Mouse (Mus musculus) hindbrain, embryonic 16.5 days (tissue): ENCODE data around the gene Exoc6b. TPM values are rescaled to one million over a fixed set of nuclear protein-coding genes. Genes with fewer than 3 reads are reported as not detected.
A peak's percentile ranks its signal among the peaks of the same experiment; 100 is the strongest.

Experiments
- ATAC-seq: fragments of 200-750 bp; cut with Nextera tagmentation; 2 replicates; pipeline ENCODE4 v1.8.0; 2017; ENCODE audit warnings: moderate TSS enrichment, moderate library complexity
- H3K27ac ChIP-seq: fragments of 300-500 bp; sonication (generic); 2 replicates; pipeline ENCODE4 v1.5.1; 2014; ENCODE audit warnings: low read depth, mild to moderate bottlenecking, control low read depth, low read length, moderate library complexity
- H3K27me3 ChIP-seq: fragments of 300-500 bp; sonication (generic); replicated peaks from 2 replicates; pipeline ENCODE4 v1.6.1; 2014; ENCODE audit warnings: low read length; ENCODE audit not compliant: control insufficient read depth, insufficient read depth
- H3K36me3 ChIP-seq: fragments of 300-500 bp; sonication (generic); 2 replicates; pipeline ENCODE4 v1.6.1; 2014; ENCODE audit warnings: mild to moderate bottlenecking, low read length, moderate library complexity, mixed read lengths; ENCODE audit not compliant: control insufficient read depth, insufficient read depth
- H3K4me1 ChIP-seq: fragments of 300-500 bp; sonication (generic); 2 replicates; pipeline ENCODE4 v1.6.1; 2014; ENCODE audit warnings: low read depth, low read length; ENCODE audit not compliant: control insufficient read depth, insufficient read depth
- H3K4me2 ChIP-seq: fragments of 300-500 bp; sonication (generic); 2 replicates; pipeline ENCODE4 v1.6.1; 2014; ENCODE audit warnings: mild to moderate bottlenecking, low read length, control low read depth, moderate library complexity
- H3K4me3 ChIP-seq: fragments of 300-500 bp; sonication (generic); 2 replicates; pipeline ENCODE4 v1.5.1; 2014; ENCODE audit warnings: mild to moderate bottlenecking, low read length, control low read depth, moderate library complexity
- H3K9ac ChIP-seq: fragments of 300-500 bp; sonication (generic); 2 replicates; pipeline ENCODE4 v1.6.1; 2014; ENCODE audit warnings: low read depth, mild to moderate bottlenecking, control low read depth, low read length, moderate library complexity
- H3K9me3 ChIP-seq: fragments of 300-500 bp; sonication (generic); 2 replicates; pipeline ENCODE4 v1.6.1; 2014; ENCODE audit warnings: mild to moderate bottlenecking, low read length, moderate library complexity; ENCODE audit not compliant: control insufficient read depth
- WGBS: fragments of 180-500 bp; shearing (Covaris S2); extraction: QIAGEN DNeasy Blood & Tissue Kit; methylation state at CpG from one replicate; pipeline ENCODE4 v1.1.7; 2014; 5-methylcytosine and 5-hydroxymethylcytosine counted together
- polyA plus RNA-seq: library from polyadenylated mRNA; unstranded; fragments of >200 nt; fragmentation: Nextera tagmentation; extraction: Ambion mirVana; gene quantifications from 2 replicates; pipeline ENCODE4 v1.2.1, GENCODE M21; 2015

Gene Exoc6b
- polyA plus RNA-seq, 1 experiment from 2014 or later: 46.5 TPM

DNA sequence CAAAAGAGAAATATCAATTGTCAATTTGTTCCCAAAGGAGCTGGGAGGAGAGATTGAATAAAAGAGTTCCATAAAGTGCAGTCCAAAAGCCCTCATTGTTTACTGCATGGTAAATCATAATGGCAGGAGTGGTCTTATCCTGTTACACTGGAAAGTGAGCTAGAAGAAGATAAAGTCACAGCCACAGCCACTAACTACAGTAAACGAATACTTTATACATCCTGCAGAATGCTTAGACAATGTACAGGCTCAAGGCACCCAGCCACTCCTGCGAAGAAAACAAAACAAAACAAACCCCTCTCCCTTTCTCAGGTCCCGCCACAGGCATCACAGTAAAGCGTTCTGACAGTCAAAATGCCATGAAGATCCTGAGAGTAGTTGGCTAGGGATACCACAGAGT lies 375.5 kb downstream of the Exoc6b start:
- Histone ChIP-seq H3K4me2 (no peak overlapping the region), H3K4me3 (no peak overlapping the region), H3K27me3 (no peaks in the 10 kb centered on the region), H3K9me3 (no peaks in the 10 kb centered on the region), H3K27ac (no peak overlapping the region), H3K4me1 (peaks cover 4% of the 10 kb centered on the region; the same call in 1 of the 2 replicates), H3K36me3 (no peaks in the 10 kb centered on the region), H3K9ac (no peak overlapping the region)
- WGBS: 57% methylated on average over 4 of the region's 4 CpGs
- no peak for ATAC-seq

DNA sequence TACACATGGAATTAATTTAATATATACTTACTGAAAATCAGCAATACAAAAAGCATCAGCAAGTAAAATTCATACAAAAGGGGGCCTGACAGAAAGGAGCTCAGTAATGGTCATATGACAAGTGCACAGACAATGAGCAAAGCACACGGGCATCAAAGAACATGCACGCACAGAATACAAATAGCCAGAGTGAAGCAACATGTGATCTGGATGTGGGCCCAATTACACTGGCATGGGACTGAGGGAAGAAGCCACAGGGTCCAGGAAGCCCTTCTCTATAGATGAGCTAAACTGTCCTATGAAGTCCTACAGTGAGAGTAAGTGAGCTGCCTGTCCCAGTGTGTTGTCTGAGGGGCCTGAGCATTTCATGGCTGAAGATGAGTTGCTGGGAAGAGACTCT lies 376.1 kb downstream of the Exoc6b start:
- Histone ChIP-seq H3K4me3 (no peak overlapping the region), H3K27me3 (no peaks in the 10 kb centered on the region), H3K27ac (peak overlapping the region; percentile 55; the same call in 1 of the 2 replicates), H3K4me1 (peaks cover 4% of the 10 kb centered on the region; the same call in 1 of the 2 replicates), H3K9me3 (no peaks in the 10 kb centered on the region), H3K9ac (no peak overlapping the region), H3K36me3 (no peaks in the 10 kb centered on the region), H3K4me2 (no peak overlapping the region)
- peak; percentile 52 for ATAC-seq
- 38% methylated on average over 2 of the region's 2 CpGs for WGBS

DNA sequence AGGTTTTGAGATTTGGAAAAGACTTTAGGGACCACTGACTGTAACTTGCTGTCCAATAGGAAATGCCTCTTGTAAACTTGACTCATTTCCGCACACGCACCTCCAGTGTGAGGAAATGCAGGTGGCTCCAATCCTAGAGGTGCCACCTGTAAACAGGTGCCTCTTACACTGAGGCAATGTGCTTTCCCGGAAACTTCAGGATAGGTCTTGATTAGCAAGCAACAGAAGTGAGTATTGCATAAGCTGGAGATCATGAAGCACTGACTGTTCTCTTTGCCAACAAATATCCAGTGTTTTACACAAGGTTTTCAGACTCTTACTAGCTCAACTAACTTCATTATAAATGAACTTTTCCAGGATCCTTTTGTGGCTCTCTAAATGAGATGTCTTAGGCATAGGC lies 377.4 kb downstream of the Exoc6b start:
- no peaks in the 10 kb centered on the region for H3K27me3 ChIP-seq

DNA sequence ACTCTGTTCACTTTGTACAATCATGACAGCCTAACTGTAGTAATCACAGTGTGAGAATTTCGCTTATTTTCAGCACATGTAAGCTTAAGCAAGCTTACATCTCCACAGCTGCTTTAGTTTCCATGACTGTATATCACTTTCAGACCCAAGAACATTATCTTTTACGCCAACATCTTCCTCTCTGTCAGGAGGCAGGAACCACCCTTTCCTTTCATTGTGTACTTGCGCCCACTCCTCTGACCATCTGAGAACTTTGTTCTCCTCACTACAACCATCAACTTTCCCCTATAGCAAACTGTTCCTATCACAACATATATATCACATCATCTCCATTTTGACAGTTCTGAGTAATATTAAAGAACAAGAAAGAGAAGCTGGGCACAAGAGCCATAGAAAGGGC lies 391.5 kb downstream of the Exoc6b start:
- WGBS: 80% methylated on average over 3 of the region's 3 CpGs
- H3K4me3 ChIP-seq: no peak overlapping the region

More for the DNA sequence above, 377.4 kb downstream of the Exoc6b start:
- no peak overlapping the region for H3K4me3 ChIP-seq
- H3K9ac ChIP-seq: no peak overlapping the region
- WGBS: 92% methylated on average over 3 of the region's 3 CpGs
- no peaks in the 10 kb centered on the region for H3K36me3 ChIP-seq
- H3K4me2 ChIP-seq: no peak overlapping the region
- no peak overlapping the region for H3K27ac ChIP-seq
- no peaks in the 10 kb centered on the region for H3K4me1 ChIP-seq
- no peaks in the 10 kb centered on the region for H3K9me3 ChIP-seq
- ATAC-seq: no peak

DNA sequence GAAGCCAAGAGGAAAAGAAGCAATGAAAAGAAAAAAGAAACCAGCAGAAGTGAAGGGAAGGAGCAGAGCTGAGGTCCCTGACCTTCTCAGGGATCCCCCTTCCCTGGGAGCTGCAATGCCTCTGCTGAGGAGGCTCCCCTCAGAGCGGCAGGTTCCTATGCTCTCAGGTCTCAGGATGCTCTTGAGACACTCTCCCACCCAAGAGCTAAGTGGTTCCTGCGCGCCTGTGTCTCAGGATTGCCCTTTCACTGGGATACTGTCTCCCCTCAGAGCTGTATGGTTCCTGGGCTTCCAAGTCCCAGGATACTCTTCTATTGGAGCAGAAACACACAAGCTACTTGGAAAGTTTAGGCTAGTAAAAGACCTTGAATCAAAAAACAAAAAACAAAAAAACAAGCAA lies 394.4 kb downstream of the Exoc6b start:
- Histone ChIP-seq H3K4me3 (no peak overlapping the region), H3K36me3 (peaks cover 6% of the 10 kb centered on the region; the same call in 1 of the 2 replicates), H3K27me3 (no peaks in the 10 kb centered on the region), H3K4me1 (no peaks in the 10 kb centered on the region), H3K27ac (no peak overlapping the region), H3K4me2 (no peak overlapping the region), H3K9ac (no peak overlapping the region), H3K9me3 (peaks cover 2% of the 10 kb centered on the region)
- ATAC-seq: no peak
- WGBS: 92% methylated on average over 3 of the region's 3 CpGs

More for the DNA sequence above, 391.5 kb downstream of the Exoc6b start:
- Histone ChIP-seq H3K27me3 (no peaks in the 10 kb centered on the region), H3K36me3 (peaks cover 2% of the 10 kb centered on the region; the same call in 1 of the 2 replicates), H3K4me1 (no peaks in the 10 kb centered on the region), H3K4me2 (no peak overlapping the region), H3K9me3 (peaks cover 2% of the 10 kb centered on the region), H3K9ac (no peak overlapping the region), H3K27ac (no peak overlapping the region)
- no peak for ATAC-seq

DNA sequence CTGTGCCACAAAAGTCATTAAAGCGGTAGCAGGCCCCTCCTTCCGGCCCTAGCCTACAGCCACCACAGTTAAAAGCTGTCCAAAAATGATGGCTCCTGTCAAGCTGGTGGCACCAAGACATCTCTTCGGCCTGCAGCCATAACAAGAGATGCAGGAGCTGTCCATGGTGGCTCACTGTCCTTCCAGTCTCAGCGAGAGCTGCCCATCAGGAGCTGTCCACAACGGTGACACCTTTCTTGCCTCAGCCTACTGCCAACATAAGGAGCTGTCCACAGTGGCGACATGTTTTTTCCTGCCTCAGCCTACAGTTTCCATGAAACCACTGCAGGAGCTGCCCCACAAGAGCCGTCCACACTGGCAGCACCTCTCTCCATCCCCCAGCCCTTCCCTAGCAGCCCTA lies 395.2 kb downstream of the Exoc6b start:
- no peaks in the 10 kb centered on the region for H3K4me1 ChIP-seq
- peaks cover 2% of the 10 kb centered on the region for H3K9me3 ChIP-seq
- no peak for ATAC-seq
- no peak overlapping the region for H3K4me3 ChIP-seq
- H3K36me3 ChIP-seq: peaks cover 6% of the 10 kb centered on the region; the same call in 1 of the 2 replicates
- H3K4me2 ChIP-seq: no peak overlapping the region
- H3K27me3 ChIP-seq: no peaks in the 10 kb centered on the region
- WGBS: 95% methylated on average over 7 of the region's 7 CpGs
- H3K9ac ChIP-seq: no peak overlapping the region
- no peak overlapping the region for H3K27ac ChIP-seq

DNA sequence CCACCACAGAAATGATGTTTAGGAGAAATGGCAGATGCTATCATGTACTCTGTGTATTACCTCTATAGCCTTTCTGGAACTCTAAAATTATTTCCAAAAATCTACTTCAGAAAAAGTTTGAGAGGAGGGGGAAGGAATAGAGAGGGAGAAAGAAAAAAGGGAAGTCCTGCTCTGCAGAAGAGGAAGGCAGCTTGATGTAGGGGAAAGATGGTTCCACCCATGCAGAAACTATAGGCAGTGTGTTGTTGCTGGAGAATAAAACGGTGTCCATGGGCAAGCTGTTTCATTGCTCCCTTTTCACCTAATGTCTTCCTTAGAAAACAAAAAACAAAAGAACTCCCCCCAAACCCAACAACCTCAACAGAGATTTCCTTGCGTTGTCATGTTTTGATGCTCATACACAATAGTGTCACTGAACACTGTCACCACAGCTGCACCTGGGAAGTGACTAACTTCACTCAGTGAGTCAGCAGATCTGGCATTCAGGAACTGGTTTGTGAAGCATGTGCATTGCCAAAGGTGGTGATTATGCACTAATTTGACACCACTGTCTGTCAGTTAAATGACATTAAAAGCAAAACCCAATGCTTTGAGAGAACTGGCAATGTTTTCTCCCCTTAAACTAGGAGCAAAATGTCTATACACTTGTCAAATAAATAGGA lies 407.7 kb downstream of the Exoc6b start:
- Histone ChIP-seq H3K36me3 (no peaks in the 10 kb centered on the region), H3K9ac (no peak overlapping the region), H3K27me3 (no peaks in the 10 kb centered on the region), H3K27ac (no peak overlapping the region), H3K4me3 (no peak overlapping the region), H3K4me1 (no peaks in the 10 kb centered on the region), H3K4me2 (no peak overlapping the region), H3K9me3 (no peaks in the 10 kb centered on the region)
- WGBS: 75% methylated on average over 2 of the region's 2 CpGs
- no peak for ATAC-seq

DNA sequence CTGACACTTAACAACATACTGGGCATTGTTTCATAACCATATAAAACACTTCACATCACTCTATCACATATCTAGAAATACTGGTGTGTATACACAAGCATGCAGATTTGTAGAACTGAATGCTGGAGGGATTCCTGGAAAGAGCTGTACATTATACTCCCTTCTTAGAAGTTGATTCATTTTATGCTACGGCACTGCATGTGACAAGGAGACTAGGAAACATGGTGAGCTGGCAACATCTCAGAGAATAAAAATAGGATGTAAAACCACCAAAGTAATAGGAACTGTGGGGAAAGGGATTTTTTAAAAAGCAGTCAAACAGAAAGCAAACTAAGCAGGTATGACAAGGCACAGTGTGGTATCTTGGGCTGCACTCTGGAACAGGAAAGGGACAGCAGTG lies 408.3 kb downstream of the Exoc6b start:
- H3K4me3 ChIP-seq: no peak overlapping the region
- no peaks in the 10 kb centered on the region for H3K36me3 ChIP-seq
- no peak overlapping the region for H3K4me2 ChIP-seq
- ATAC-seq: no peak
- no peak overlapping the region for H3K9ac ChIP-seq
- no peak overlapping the region for H3K27ac ChIP-seq
- H3K4me1 ChIP-seq: no peaks in the 10 kb centered on the region
- 79% methylated on average over 1 of the region's 1 CpGs for WGBS
- H3K27me3 ChIP-seq: no peaks in the 10 kb centered on the region
- H3K9me3 ChIP-seq: no peaks in the 10 kb centered on the region

DNA sequence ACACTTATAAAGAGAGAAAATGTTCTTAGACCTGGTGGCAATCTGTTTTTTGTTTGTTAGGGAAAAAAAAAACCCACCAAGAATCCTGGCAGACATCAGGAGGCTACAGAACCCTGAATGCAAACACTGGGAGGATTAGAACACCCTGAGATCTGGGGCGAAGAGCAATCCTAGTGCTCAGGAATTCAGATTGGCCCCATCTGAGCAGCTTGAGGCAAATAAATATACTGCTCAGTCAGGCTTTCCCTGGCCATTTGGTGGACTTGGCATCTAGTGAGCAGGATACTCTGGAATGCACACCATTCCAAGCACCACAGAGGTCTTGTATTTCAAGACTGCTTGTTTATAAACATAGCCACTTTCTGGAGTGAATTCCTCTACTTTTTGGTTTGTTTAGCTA lies 412.2 kb downstream of the Exoc6b start:
- Histone ChIP-seq H3K9me3 (no peaks in the 10 kb centered on the region), H3K27me3 (no peaks in the 10 kb centered on the region), H3K27ac (no peak overlapping the region), H3K4me1 (no peaks in the 10 kb centered on the region), H3K4me3 (no peak overlapping the region), H3K9ac (no peak overlapping the region), H3K4me2 (no peak overlapping the region), H3K36me3 (no peaks in the 10 kb centered on the region)
- 70% methylated on average over 1 of the region's 1 CpGs for WGBS
- ATAC-seq: no peak
